Mouse (Mus musculus) heart, adult 2 months (tissue): ENCODE measurements around the gene Zfp653. TPM values are rescaled to one million over a fixed set of nuclear protein-coding genes. Genes with fewer than 3 reads are reported as not detected.

Experiments
- DNase-seq, 2 experiments: peaks; one replicate each; pipeline ENCODE4 v3.0.0; 2021
- H3K27ac ChIP-seq: fragments of 200-600 bp; 2 replicates; pipeline ENCODE4 v1.8.1; 2022
- H3K27me3 ChIP-seq: fragments of 200-500 bp; 2 replicates; pipeline ENCODE4 v1.6.1; 2012; ENCODE audit warnings: mild to moderate bottlenecking, low read length, inconsistent platforms, mixed read lengths; ENCODE audit not compliant: control insufficient read depth, insufficient read depth
- H3K36me3 ChIP-seq: fragments of 200-500 bp; 2 replicates; pipeline ENCODE4 v1.6.1; 2012; ENCODE audit warnings: low read length, inconsistent platforms; ENCODE audit not compliant: control insufficient read depth, insufficient read depth
- H3K4me1 ChIP-seq: fragments of 200-500 bp; 2 replicates; pipeline ENCODE4 v1.6.1; 2011; ENCODE audit warnings: low read length; ENCODE audit not compliant: control insufficient read depth, insufficient read depth
- H3K4me3 ChIP-seq: fragments of 200-600 bp; 2 replicates; pipeline ENCODE4 v1.8.1; 2022
- H3K79me2 ChIP-seq: fragments of 200-500 bp; replicated peaks from 2 replicates; pipeline ENCODE4 v1.6.1; 2012; ENCODE audit warnings: mild to moderate bottlenecking, inconsistent platforms, low read length, moderate library complexity, mixed read lengths; ENCODE audit not compliant: control insufficient read depth, insufficient read depth
- H3K9ac ChIP-seq: fragments of 200-500 bp; 2 replicates; pipeline ENCODE4 v1.6.1; 2012; ENCODE audit warnings: low read depth, mild to moderate bottlenecking, control low read depth, inconsistent platforms, low read length, mixed read lengths
- CTCF ChIP-seq: fragments of 200-600 bp; IDR thresholded peaks from 2 replicates; pipeline ENCODE4 v1.8.1; 2022; ENCODE audit warnings: antibody characterized with exemption, mild to moderate bottlenecking, moderate library complexity
- EP300 ChIP-seq: fragments of 200-500 bp; IDR thresholded peaks from 2 replicates; pipeline ENCODE4 v1.6.1; 2011; ENCODE audit warnings: low read depth, low read length, control low read depth; ENCODE audit not compliant: insufficient read depth
- POLR2A ChIP-seq: fragments of 200-500 bp; IDR thresholded peaks from 2 replicates; pipeline ENCODE4 v1.6.1; 2011; ENCODE audit warnings: mild to moderate bottlenecking, low read depth, low read length, control low read depth; ENCODE audit not compliant: insufficient read depth
- WGBS: fragments of 180-500 bp; shearing (Covaris S2); methylation state at CpG from one replicate; pipeline ENCODE4 v1.1.7; 2018; 5-methylcytosine and 5-hydroxymethylcytosine counted together
- intact Hi-C: fragments of 180-260 bp; cut with DNase I; formaldehyde crosslinking; loops from one replicate; pipeline ENCODE4 v1.15.1; 2025
- polyA plus RNA-seq: library from polyadenylated mRNA; depleted of rRNA; stranded (reverse); fragments of >200 nt; gene quantifications from 2 replicates; pipeline ENCODE4 v1.2.3, GENCODE M21; 2012
- total RNA-seq, 2 experiments: library from RNA; stranded (reverse); gene quantifications; 2 replicates each; pipeline ENCODE4 v1.2.3; 2021

Gene Zfp653
- total and polyA plus RNA-seq, 3 experiments: 3.8 to 8.7 (median 4.7) TPM

DNA sequence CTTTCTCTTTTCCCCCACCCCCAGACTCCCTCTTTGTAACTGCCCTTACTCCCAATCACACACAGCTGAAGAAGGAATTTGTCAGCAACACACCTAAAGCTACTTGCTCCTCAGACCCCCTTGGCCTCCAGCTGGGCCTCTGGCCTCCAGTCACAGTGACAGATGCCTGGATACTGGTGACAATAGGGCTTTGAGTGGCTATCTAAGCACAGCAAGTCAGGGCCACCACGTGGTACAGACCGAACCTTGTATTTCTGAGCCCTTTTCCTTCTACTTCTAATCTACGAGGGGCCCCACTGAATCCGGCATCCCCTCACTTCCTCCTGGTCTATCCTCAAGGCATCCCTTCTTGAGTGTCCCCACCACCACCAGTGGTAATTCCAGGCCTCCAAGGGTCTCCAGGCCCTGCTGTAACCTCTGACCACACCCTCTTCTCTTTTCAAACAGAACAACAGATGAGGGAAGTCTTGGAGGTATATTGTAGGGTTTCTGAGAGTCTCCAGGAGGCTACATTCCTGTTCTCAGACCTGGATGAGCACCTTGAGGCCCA, 21.4 kb downstream of the Zfp653 start:
- 51% methylated on average over 4 of the region's 4 CpGs for WGBS

DNA sequence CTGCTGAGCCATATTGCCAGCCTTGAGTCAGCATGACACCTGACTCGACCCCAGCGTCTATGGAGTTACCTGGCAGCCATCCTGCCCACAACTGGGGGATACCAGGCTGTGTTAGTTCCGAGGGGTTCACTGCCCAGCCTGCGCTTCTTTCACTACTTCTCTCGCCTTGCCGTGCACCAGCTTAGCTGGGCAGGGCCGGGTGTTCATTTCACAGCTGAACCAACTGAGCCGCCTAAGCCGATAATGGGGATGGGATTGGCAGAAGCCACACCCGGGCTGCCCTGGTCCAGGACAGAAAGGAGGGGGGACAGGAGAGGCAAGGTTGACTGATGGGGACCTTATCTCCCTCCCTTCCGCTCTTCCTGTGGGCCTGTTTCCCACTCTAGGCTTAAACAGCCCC, 21.9 kb downstream of the Zfp653 start:
- Histone ChIP-seq H3K4me1 (no peaks in the 10 kb centered on the region), H3K4me3 (no peak overlapping the region), H3K36me3 (no peaks in the 10 kb centered on the region), H3K9ac (no peak overlapping the region), H3K27ac (no peak overlapping the region), H3K79me2 (no peaks in the 10 kb centered on the region), H3K27me3 (peaks cover 14% of the 10 kb centered on the region)
- intact Hi-C loops: no loop called here
- 60% methylated on average over 11 of the region's 11 CpGs for WGBS
- TF ChIP-seq POLR2A (no peak), EP300 (no peak), CTCF (no peak)
- DNase-seq: no peak

More for the DNA sequence above, 21.4 kb downstream of the Zfp653 start:
- no peaks in the 10 kb centered on the region for H3K36me3 ChIP-seq
- DNase-seq: no peak
- no peak overlapping the region for H3K4me3 ChIP-seq
- no peaks in the 10 kb centered on the region for H3K4me1 ChIP-seq
- H3K9ac ChIP-seq: no peak overlapping the region
- peaks cover 14% of the 10 kb centered on the region for H3K27me3 ChIP-seq
- no peak overlapping the region for H3K27ac ChIP-seq
- no peaks in the 10 kb centered on the region for H3K79me2 ChIP-seq
- intact Hi-C loops: no loop called here
- TF ChIP-seq POLR2A: no peak

DNA sequence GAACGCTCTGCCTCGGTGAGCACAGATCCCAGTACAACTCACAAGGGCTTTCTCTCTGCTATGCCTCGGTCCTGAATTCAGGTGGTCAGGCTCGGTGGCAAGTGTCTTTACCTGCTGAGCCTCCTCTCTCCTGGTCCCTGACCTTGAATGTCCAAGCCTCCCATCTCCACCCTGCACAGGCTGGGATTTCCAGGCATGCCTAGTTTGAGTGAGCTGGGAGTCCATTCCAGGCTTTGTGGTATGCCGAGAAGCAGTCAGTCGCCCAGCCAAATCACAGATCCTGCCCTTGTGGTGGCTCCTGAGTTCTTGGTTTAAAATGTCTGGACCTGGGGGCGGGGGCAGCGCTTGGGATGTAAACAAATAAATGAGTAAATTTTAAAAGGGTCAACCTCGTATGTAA, 23.8 kb downstream of the Zfp653 start:
- H3K27ac ChIP-seq: no peak overlapping the region
- no peak for TF ChIP-seq CTCF
- no peak for TF ChIP-seq EP300
- TF ChIP-seq POLR2A: no peak
- no peaks in the 10 kb centered on the region for H3K36me3 ChIP-seq
- intact Hi-C loops: no loop called here
- no peaks in the 10 kb centered on the region for H3K79me2 ChIP-seq
- H3K4me1 ChIP-seq: no peaks in the 10 kb centered on the region
- H3K9ac ChIP-seq: no peak overlapping the region
- H3K4me3 ChIP-seq: no peak overlapping the region
- WGBS: 45% methylated on average over 9 of the region's 9 CpGs
- DNase-seq: no peak
- H3K27me3 ChIP-seq: peaks cover 14% of the 10 kb centered on the region

DNA sequence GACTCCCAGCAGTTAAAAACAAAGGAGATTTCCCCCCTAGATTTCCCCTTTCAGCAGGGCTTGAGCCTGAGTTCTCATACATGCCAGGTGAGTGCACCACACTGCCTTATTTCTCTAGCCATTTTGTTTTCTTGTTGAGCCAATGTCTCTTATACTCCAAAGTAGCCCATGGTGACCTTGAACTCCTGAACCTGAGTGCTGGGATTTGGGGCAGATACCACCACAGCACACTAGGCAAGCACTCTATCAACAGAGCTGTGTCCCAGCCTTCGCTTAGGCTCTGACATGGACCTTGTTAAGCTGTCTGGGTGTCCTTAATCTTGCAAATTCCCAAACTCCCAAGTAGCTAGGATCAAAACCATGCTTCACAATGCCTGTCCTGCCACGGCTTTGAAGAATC, 29.3 kb downstream of the Zfp653 start:
- Histone ChIP-seq H3K4me3 (no peak overlapping the region), H3K36me3 (no peaks in the 10 kb centered on the region), H3K4me1 (no peaks in the 10 kb centered on the region), H3K9ac (no peak overlapping the region), H3K27ac (no peak overlapping the region), H3K27me3 (0 out of 2 replicates have a peak, but pooled peaks cover 2% of the 10 kb centered on the region), H3K79me2 (no peaks in the 10 kb centered on the region)
- intact Hi-C loops: no loop called here
- DNase-seq: no peak
- TF ChIP-seq POLR2A (no peak), CTCF (no peak), EP300 (no peak)
- whole genome bisulfite sequencing: 71% methylated on average over 2 of the region's 2 CpGs

DNA sequence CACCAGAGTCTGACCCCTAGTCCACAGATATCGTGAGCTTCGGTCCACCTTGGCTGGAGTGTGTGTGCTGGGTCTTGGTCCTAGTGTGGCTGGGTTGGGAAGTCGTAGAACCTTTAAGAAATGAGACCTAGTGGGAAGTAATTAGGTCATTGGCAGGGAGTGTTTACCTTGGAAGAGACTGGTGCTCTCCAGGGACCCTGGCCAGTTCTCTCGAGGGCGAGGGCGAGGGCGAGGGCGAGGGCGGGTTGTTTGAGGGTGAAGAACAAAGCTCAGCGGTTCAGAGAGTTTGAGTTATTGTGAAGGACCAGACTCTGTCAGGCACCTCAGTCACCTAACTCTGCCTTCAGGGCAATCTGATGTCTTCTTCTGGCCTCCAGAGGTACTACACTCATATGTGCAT, 33.4 kb downstream of the Zfp653 start:
- H3K36me3 ChIP-seq: no peaks in the 10 kb centered on the region
- no peak for DNase-seq
- intact Hi-C loops: no loop called here
- H3K27me3 ChIP-seq: 0 out of 2 replicates have a peak, but pooled peaks cover 2% of the 10 kb centered on the region
- no peaks in the 10 kb centered on the region for H3K4me1 ChIP-seq
- H3K9ac ChIP-seq: no peak overlapping the region
- TF ChIP-seq EP300 (no peak), CTCF (no peak), POLR2A (no peak)
- H3K4me3 ChIP-seq: no peak overlapping the region
- no peak overlapping the region for H3K27ac ChIP-seq
- H3K79me2 ChIP-seq: no peaks in the 10 kb centered on the region
- WGBS: 63% methylated on average over 10 of the region's 10 CpGs

DNA sequence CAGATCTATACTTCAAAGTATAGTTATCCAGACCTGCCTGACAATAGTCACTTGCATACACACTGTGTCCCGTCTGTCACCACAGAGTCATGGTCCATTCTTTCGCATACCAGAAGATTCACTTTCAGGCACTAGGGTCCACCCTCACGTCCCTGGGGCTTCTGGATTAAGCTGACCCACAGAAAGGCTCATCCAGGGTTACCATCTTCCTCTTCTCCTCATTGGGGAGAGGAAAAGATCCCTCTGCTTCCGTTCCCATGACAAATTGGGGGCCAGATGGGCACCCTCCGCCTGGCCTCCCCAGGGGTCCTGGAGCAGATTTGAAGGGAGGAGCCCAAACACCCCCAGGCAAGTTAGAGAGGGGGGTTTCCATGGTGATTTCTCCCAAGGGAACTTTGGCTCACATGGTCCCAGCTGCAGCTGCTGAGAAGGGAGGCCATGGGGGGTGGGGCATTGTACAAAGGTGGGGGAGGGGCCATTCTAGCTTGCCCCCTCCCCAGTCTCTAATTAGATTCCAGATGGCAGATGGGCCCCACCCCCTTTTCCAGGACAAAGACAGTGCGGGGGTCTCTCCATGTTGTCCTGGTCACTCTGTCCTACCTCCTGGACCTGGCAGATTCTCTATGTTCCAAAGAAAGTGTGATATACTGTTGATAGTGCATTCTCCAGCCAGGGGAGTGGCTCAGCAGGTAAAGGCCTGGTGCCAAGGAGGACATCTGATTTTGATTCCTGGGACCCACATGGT, 35.7 kb downstream of the Zfp653 start:
- H3K4me3 ChIP-seq: no peak overlapping the region
- DNase-seq: no peak
- H3K4me1 ChIP-seq: no peaks in the 10 kb centered on the region
- H3K27me3 ChIP-seq: 0 out of 2 replicates have a peak, but pooled peaks cover 2% of the 10 kb centered on the region
- TF ChIP-seq POLR2A: no peak
- TF ChIP-seq EP300: no peak
- no peak for TF ChIP-seq CTCF
- intact Hi-C loops: no loop called here
- no peak overlapping the region for H3K27ac ChIP-seq
- H3K36me3 ChIP-seq: no peaks in the 10 kb centered on the region
- no peaks in the 10 kb centered on the region for H3K79me2 ChIP-seq
- no peak overlapping the region for H3K9ac ChIP-seq
- WGBS: 54% methylated on average over 6 of the region's 6 CpGs
